Mouse (Mus musculus): Measurements from ENCODE around the gene Ankrd33.
"Not testable (repeated sequence)": the region's sequence is repeated elsewhere in the genome, so short reads cannot be mapped to it uniquely, and the experiment has no call there.

Ankrd33 gene

GRCm38 (mm10) chr15:101088291-101088690 is 27.3 kb upstream of the Ankrd33 start:
- DNase-seq, result no peak

- no peak for DNase-seq
Observed at GRCm38 (mm10) chr15:101091551-101091950, 24.0 kb upstream of the Ankrd33 start.

GRCm38 (mm10) chr15:101092121-101092828 is 23.3 kb upstream of the Ankrd33 start:
- DNase-seq, result no peak

- DNase-seq, result peak; percentile 45
Observed at GRCm38 (mm10) chr15:101092829-101093648, 22.5 kb upstream of the Ankrd33 start.

GRCm38 (mm10) chr15:101093988-101094387 is 21.6 kb upstream of the Ankrd33 start:
- DNase-seq, result no peak

GRCm38 (mm10) chr15:101094979-101095378 is 20.6 kb upstream of the Ankrd33 start:
- no peak for DNase-seq

- no peak for DNase-seq
Observed at GRCm38 (mm10) chr15:101095392-101095791, 20.2 kb upstream of the Ankrd33 start.

- DNase-seq, result peak; percentile 39
Observed at GRCm38 (mm10) chr15:101097985-101098651, 17.4 kb upstream of the Ankrd33 start.

- no peak for DNase-seq
Observed at GRCm38 (mm10) chr15:101100996-101101395, 14.6 kb upstream of the Ankrd33 start.

GRCm38 (mm10) chr15:101103605-101104304 is 11.8 kb upstream of the Ankrd33 start:
- DNase-seq, result no peak

- peak; percentile 71 for DNase-seq
Observed at GRCm38 (mm10) chr15:101105496-101105994, 10.0 kb upstream of the Ankrd33 start.

GRCm38 (mm10) chr15:101106011-101106410 is 9.5 kb upstream of the Ankrd33 start:
- no peak for DNase-seq

- no peak for DNase-seq
Observed at GRCm38 (mm10) chr15:101107906-101108671, 7.5 kb upstream of the Ankrd33 start.

- DNase-seq, result peak; percentile 41
Observed at GRCm38 (mm10) chr15:101113176-101113575, 2.4 kb upstream of the Ankrd33 start.

- DNase-seq, result not testable (repeated sequence)
Observed at GRCm38 (mm10) chr15:101113778-101114177, 1.8 kb upstream of the Ankrd33 start.

- no peak for DNase-seq
Observed at GRCm38 (mm10) chr15:101118399-101119125, 3.0 kb downstream of the Ankrd33 start.

- no peak for DNase-seq
Observed at GRCm38 (mm10) chr15:101121411-101122289, 6.1 kb downstream of the Ankrd33 start.

- DNase-seq, result no peak
Observed at GRCm38 (mm10) chr15:101122290-101122589, 6.7 kb downstream of the Ankrd33 start.

- no peak for DNase-seq
Observed at GRCm38 (mm10) chr15:101123202-101123601, 7.6 kb downstream of the Ankrd33 start.

GRCm38 (mm10) chr15:101125561-101125960 is 10.0 kb downstream of the Ankrd33 start:
- no peak for DNase-seq

All from liver (tissue).